Mouse (Mus musculus) intestine, postnatal 0 days (tissue): Measurements from ENCODE around the gene C1qtnf3. TPM values are rescaled to one million over a fixed set of nuclear protein-coding genes. Genes with fewer than 3 reads are reported as not detected.
"Not testable (repeated sequence)": the region's sequence is repeated elsewhere in the genome, so short reads cannot be mapped to it uniquely, and the experiment has no call there.

Experiments
- ATAC-seq: fragments of 200-750 bp; cut with Nextera tagmentation; 2 replicates; pipeline ENCODE4 v1.8.0; 2017; ENCODE audit warnings: mild to moderate bottlenecking, moderate TSS enrichment, moderate library complexity
- H3K27ac ChIP-seq: fragments of 300-500 bp; sonication (generic); 2 replicates; pipeline ENCODE4 v1.5.1; 2014; ENCODE audit warnings: mild to moderate bottlenecking, low read depth, low read length, moderate library complexity
- H3K27me3 ChIP-seq: fragments of 300-500 bp; sonication (generic); replicated peaks from 2 replicates; pipeline ENCODE4 v1.6.1; 2014; ENCODE audit warnings: low read length, mixed read lengths; ENCODE audit not compliant: control insufficient read depth, insufficient read depth
- H3K36me3 ChIP-seq: fragments of 300-500 bp; sonication (generic); 2 replicates; pipeline ENCODE4 v1.6.1; 2014; ENCODE audit warnings: mild to moderate bottlenecking, moderate library complexity; ENCODE audit not compliant: control insufficient read depth, insufficient read depth
- H3K4me1 ChIP-seq: fragments of 300-500 bp; sonication (generic); replicated peaks from 2 replicates; pipeline ENCODE4 v1.6.1; 2014; ENCODE audit warnings: antibody characterized with exemption, low read length, mixed read lengths; ENCODE audit not compliant: control insufficient read depth, insufficient read depth
- H3K4me2 ChIP-seq: fragments of 300-500 bp; sonication (generic); replicated peaks from 2 replicates; pipeline ENCODE4 v1.6.1; 2014; ENCODE audit warnings: low read depth, mild to moderate bottlenecking, moderate library complexity
- H3K4me3 ChIP-seq: fragments of 300-500 bp; sonication (generic); 2 replicates; pipeline ENCODE4 v1.5.1; 2014; ENCODE audit warnings: low read depth, low read length
- H3K9ac ChIP-seq: fragments of 300-500 bp; sonication (generic); 2 replicates; pipeline ENCODE4 v1.6.1; 2014; ENCODE audit warnings: mild to moderate bottlenecking, low read depth, low read length
- H3K9me3 ChIP-seq: fragments of 300-500 bp; sonication (generic); 2 replicates; pipeline ENCODE4 v1.6.1; 2016; ENCODE audit warnings: mixed run types; ENCODE audit not compliant: control insufficient read depth
- CTCF ChIP-seq: sonication (generic); IDR thresholded peaks from 2 replicates; pipeline ENCODE4 v1.5.1; 2016; ENCODE audit warnings: low read depth, mild to moderate bottlenecking, control low read depth, antibody characterized with exemption, moderate library complexity
- WGBS: fragments of 180-500 bp; shearing (Covaris S2); extraction: QIAGEN DNeasy Blood & Tissue Kit; methylation state at CpG from one replicate; pipeline ENCODE4 v1.1.7; 2014; 5-methylcytosine and 5-hydroxymethylcytosine counted together
- polyA plus RNA-seq: library from polyadenylated mRNA; unstranded; fragments of >200 nt; fragmentation: Nextera tagmentation; extraction: Ambion mirVana; gene quantifications from 2 replicates; pipeline ENCODE4 v1.2.1, GENCODE M21; 2015

Gene C1qtnf3
- polyA plus RNA-seq, 1 experiment from 2014 or later = 7.9 TPM

DNA sequence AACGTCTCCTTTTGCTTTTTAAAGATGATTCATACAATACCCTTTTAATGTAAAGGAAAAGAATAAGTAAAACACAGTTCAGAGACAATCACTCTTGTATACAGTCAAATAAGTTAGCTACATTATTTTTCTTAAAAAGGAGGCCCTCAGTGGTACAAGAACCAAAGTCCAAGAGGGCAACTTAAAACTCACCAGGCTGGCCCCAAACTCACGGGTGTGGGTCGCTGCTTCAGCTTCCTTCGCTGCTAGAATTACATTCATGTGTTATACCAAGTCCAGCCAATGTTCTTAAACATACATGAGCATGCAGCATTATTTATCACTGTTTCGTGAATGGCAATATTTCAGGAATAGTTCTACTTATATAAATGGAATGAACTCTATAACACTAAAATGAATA is 18.6 kb downstream of the C1qtnf3 start:
- ATAC-seq = no peak
- H3K4me1 ChIP-seq = no peaks in the 10 kb centered on the region
- no peaks in the 10 kb centered on the region for H3K9me3 ChIP-seq
- H3K9ac ChIP-seq = no peak overlapping the region
- H3K27me3 ChIP-seq = no peaks in the 10 kb centered on the region
- no peak for TF ChIP-seq CTCF
- no peak overlapping the region for H3K4me3 ChIP-seq
- WGBS = 68% methylated on average over 5 of the region's 5 CpGs
- no peak overlapping the region for H3K4me2 ChIP-seq
- no peak overlapping the region for H3K27ac ChIP-seq
- H3K36me3 ChIP-seq = no peaks in the 10 kb centered on the region

DNA sequence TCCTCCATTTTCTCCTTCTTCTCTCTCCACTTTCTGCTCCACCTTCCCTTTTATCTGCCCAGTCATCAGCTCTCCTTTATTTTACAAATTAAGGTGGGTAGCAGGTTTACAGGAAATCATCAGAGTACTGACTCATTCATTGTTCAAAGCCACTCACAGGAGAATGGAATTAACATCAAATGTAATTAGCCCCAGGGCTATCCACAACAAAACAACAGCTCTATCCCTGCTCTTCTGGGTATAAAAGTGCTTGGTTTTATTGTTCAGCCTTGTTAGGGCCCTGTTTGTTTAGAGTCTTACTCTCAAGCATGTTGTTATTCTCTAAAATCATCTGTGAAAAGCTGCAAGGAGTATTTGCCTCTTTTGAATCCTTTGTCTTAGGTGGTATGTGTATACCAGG is 25.0 kb downstream of the C1qtnf3 start:
- no peaks in the 10 kb centered on the region for H3K27me3 ChIP-seq
- no peak for TF ChIP-seq CTCF
- H3K4me3 ChIP-seq = no peak overlapping the region
- no peak overlapping the region for H3K9ac ChIP-seq
- H3K36me3 ChIP-seq = no peaks in the 10 kb centered on the region
- no peak for ATAC-seq
- H3K9me3 ChIP-seq = no peaks in the 10 kb centered on the region
- no peak overlapping the region for H3K27ac ChIP-seq
- no peak overlapping the region for H3K4me2 ChIP-seq
- H3K4me1 ChIP-seq = 0 out of 2 replicates have a peak, but pooled peaks cover 1% of the 10 kb centered on the region

DNA sequence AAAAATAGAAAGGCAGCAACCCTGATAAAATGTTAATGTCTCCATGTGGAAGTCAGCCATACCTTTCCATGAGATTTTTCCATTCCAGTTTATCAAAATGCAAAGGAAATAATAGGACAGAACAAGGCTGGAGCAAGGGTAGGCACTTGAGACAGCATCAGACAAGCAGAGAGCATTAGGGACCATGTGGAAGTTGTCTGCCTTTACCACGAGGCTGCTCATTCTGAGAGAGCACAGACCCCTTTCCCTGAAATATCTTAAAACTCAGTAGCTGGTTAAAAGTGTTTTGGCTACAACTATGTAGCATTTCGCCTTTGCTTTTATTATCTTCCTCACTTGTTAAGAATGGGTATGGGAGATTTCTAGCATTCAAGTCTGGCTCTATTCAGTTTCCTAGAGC is 28.6 kb downstream of the C1qtnf3 start:
- Histone ChIP-seq H3K4me2 (peak overlapping the region; percentile 63; the same call in 1 of the 2 replicates), H3K9ac (no peak overlapping the region; the same call in 1 of the 2 replicates)
- no peak for ATAC-seq

DNA sequence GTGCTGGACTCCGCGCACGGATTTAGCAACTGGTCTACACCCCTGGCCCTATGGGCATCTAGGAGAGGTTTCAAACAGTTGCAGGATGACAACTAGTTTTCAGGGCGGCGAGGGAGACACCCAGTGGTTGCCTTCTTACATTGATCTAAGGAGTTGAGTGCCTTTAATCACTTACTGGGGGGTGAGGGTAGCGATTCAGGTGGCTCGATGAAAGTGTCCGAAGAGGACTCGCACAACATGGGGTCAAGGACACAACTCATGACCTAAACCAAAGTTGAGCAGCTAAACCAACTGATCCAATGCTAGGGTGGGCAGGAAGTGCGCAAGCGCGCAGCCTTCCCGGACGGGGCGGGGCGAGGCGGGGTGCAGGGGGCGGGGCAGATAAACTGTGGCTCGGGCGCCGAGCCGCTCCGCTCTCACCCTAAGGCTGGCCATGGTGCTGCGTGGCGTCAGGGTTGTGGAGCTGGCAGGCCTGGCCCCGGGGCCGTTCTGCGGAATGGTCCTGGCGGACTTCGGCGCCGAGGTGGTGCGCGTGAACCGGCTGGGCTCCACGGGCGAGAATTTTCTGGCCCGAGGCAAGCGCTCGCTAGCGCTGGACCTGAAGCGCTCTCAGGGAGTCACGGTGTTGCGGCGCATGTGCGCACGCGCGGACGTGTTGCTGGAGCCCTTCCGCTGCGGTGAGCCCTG is 29.4 kb downstream of the C1qtnf3 start, which contains the start of gene Amacr:
Gene Amacr (plus strand): TSS at position 380 of the 687 bp plus-strand sequence.
- peak within 1 kb of the TSS; percentile 63 for H3K4me2 ChIP-seq
- H3K4me1 ChIP-seq = 0 out of 2 replicates have a peak, but pooled peaks cover 3% of the 10 kb centered on the region
- no peaks in the 10 kb centered on the region for H3K27me3 ChIP-seq
- TF ChIP-seq CTCF = peak; percentile 74
- ATAC-seq = peak; percentile 96
- H3K9ac ChIP-seq = peak within 1 kb of the TSS; percentile 67
- H3K27ac ChIP-seq = peak within 1 kb of the TSS; percentile 85
- peak within 1 kb of the TSS; percentile 65 for H3K4me3 ChIP-seq
- no peaks in the 10 kb centered on the region; the same call in 1 of the 2 replicates for H3K36me3 ChIP-seq
- WGBS = under 1% methylated on average over 52 of the region's 52 CpGs
- H3K9me3 ChIP-seq = no peaks in the 10 kb centered on the region

More for the DNA sequence above, 28.6 kb downstream of the C1qtnf3 start:
- no peak for TF ChIP-seq CTCF
- no peaks in the 10 kb centered on the region for H3K27me3 ChIP-seq
- no peak overlapping the region for H3K27ac ChIP-seq
- 0 out of 2 replicates have a peak, but pooled peaks cover 3% of the 10 kb centered on the region for H3K4me1 ChIP-seq
- H3K9me3 ChIP-seq = no peaks in the 10 kb centered on the region
- no peaks in the 10 kb centered on the region; the same call in 1 of the 2 replicates for H3K36me3 ChIP-seq
- 54% methylated on average over 2 of the region's 2 CpGs for WGBS
- no peak overlapping the region for H3K4me3 ChIP-seq

DNA sequence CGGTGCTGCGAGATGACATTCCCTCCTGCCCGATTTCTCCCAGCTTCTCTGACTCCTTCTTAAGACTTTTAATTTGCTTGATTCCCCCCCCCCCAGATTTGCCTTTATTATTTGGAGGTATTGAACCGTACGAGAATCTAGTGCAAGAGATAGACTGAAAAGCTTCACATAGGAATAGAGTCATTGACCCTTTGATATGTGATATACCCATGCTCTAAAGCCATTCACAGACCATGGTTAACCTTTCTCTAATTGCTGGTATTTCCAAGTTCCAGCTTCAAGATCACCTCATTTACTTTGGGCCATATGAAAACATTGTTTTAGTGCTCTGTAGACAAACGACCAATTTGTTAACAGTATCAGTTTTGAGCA is 29.9 kb downstream of the C1qtnf3 start:
- H3K9ac ChIP-seq = peak overlapping the region; percentile 67

DNA sequence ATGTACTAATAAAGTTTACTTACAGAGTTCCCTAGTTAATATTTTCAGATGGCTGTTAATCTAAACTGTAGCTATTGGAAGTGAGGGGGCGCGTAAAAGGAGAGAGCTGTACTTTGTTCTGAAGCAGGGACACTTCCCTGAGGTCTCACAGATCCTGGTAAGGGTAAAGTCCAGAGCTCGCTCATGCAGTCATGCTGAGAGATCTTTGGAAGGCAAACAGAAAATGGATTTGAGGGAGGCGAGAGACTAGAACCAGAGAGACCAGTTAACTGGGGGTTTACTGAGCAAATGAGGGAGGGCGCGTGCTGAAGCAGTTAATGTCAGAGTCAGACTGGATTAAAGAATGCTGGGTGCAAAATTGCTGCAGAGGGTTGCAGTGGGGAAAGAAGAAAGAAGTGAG is 33.6 kb downstream of the C1qtnf3 start:
- Histone ChIP-seq H3K4me3 (no peak overlapping the region), H3K4me1 (0 out of 2 replicates have a peak, but pooled peaks cover 3% of the 10 kb centered on the region), H3K9ac (no peak overlapping the region), H3K27me3 (no peaks in the 10 kb centered on the region), H3K9me3 (no peaks in the 10 kb centered on the region), H3K36me3 (peaks cover 14% of the 10 kb centered on the region; the same call in 1 of the 2 replicates), H3K4me2 (peak overlapping the region; percentile 46), H3K27ac (peak overlapping the region; percentile 63)
- TF ChIP-seq CTCF = no peak; the same call in 1 of the 2 replicates
- 46% methylated on average over 6 of the region's 6 CpGs for WGBS
- peak; percentile 67 for ATAC-seq

More for the DNA sequence above, 29.9 kb downstream of the C1qtnf3 start:
- Histone ChIP-seq H3K27ac (peak overlapping the region; percentile 85), H3K27me3 (no peaks in the 10 kb centered on the region), H3K4me2 (peak overlapping the region; percentile 63), H3K4me1 (0 out of 2 replicates have a peak, but pooled peaks cover 3% of the 10 kb centered on the region), H3K36me3 (no peaks in the 10 kb centered on the region; the same call in 1 of the 2 replicates), H3K9me3 (no peaks in the 10 kb centered on the region), H3K4me3 (peak overlapping the region; percentile 65)
- WGBS = 5% methylated on average over 6 of the region's 6 CpGs
- ATAC-seq = no peak
- TF ChIP-seq CTCF = no peak

DNA sequence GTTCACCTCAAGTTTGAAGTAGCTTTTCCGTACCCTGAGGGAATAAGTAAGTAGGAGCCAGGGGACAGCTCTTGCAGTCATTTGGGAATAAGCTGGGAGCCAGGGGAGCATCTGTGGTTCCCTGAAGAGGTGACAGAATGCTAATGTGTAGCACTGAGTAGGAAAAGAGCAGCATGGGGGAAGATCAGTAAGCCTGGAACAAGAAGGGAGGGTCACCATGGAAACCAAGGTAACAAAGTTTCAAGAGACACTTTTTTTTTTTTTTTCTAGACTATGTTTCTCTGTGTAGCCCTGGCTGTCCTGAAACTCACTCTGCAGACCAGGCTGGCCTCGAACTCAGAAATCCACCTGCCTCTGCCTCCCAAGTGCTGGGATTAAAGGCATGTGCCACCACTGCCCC is 34.3 kb downstream of the C1qtnf3 start:
- H3K36me3 ChIP-seq = peaks cover 14% of the 10 kb centered on the region; the same call in 1 of the 2 replicates
- H3K27me3 ChIP-seq, ATAC-seq, H3K9ac ChIP-seq, H3K4me2 ChIP-seq, H3K27ac ChIP-seq, H3K4me3 ChIP-seq, H3K4me1 ChIP-seq, H3K9me3 ChIP-seq: not testable (repeated sequence)
- 68% methylated on average over 2 of the region's 2 CpGs for WGBS
